Mouse (Mus musculus): Measurements from ENCODE around the gene Pknox1.

Gene Pknox1

GRCm38 (mm10) chr17:31556253-31556652 lies 8.3 kb upstream of the Pknox1 start:
- DNase-seq: no peak

DNA sequence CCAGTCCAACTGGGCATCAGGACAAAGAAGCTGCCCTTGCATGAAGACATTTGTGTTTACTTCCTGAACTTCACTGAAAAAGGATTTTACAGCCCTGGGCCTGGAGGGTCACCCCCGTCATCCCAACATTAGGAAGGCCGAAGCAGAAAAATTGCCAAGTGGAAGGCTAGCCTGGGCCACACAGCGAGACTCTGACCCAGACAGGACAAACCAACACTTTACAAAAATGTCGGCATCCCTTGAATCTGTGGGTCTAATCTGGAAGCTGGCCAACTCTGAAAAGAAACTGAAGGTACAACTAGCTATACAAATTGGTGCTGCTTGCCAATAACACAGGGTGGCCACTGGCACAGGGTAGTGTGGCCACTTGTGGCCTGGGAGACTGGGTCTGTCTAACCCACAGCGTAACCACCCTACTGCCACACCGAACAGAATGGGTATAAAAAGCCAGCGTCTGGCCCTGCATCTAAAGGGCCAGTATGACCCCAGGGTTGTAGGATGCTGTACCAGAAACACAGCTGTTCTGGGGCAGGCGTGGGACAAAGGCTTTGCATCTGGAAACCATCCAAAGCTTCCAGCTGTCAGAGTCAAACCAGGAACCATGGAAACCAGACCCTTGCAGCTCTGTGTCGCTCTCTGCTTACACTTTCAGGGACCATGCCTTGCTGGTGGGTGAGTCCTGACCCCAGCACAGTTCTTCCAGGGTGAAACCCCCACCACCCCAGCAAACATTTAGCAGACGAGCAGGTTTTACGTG lies 7.2 kb upstream of the Pknox1 start:
- DNase-seq: no peak

DNA sequence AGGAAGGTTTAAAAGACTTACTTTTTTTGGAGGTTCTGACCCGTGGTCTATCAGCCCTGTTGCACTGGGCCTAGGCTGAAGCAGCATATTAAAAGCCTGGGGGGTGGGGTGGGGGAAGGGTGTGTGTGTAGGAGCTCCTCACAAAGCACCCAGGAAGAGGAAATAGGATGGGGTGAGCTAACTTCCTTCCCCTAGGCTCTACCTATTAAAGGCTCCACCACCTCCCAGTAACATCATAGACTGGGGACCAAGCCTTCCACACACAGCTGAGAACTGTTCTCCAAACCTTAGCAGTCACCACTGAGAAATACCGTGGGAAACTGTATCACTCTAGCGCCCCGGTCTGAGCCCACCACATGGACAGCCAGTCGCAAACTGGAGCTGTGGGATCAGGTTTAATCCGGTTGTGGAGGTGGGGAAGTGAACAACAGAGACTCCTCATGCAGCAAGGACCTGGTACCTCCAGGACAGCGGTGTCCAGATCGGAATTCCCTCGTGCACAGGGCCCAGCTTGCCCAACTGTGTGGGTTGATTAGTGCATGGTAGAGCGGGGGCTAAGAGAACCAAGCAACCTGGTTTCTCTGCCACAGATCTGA lies 6.5 kb upstream of the Pknox1 start:
- no peak for DNase-seq

DNA sequence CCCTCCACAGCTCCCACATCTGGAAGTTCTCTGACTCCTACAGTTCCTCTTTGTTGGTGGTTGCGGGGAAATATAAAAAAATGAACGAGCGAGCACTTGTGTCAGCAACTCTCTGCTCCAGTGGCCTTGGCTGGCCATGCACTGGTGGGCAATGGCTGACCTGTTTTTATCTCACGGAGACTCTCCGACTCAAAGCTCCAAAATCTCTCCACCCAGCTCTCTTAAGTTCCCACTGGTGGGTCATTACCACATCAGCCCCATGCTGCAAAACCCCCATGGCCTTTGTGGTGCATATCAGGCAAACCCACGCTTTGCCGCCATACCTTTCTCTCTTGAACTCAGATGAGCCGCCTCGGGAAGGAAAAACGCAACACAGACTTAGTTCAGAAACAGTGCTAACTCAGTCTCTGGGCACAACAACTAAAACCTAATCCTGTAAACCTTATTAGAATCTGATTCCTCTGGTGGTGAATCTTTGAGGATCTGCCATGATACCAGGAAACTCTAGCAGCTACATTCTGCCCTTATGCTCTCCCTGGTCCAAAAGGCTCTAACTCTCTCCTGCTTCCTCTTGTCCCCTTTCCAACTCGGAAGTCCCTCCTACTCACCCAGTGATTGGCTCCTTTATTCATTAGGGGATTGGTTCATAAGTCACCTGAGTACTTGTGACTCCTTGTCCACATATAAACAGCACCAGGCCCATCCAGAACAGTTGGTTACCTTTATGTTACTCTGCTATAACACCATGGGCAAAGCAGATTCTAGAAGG lies 5.3 kb upstream of the Pknox1 start:
- no peak for DNase-seq

- peak; percentile 47 to 55 for DNase-seq
Observed at GRCm38 (mm10) chr17:31563632-31564014, 911 bp upstream of the Pknox1 start.

GRCm38 (mm10) chr17:31564858-31565140 lies 265 bp downstream of the Pknox1 start:
- DNase-seq: no peak

- peak; percentile 63 for DNase-seq
Observed at GRCm38 (mm10) chr17:31565141-31566056, 865 bp downstream of the Pknox1 start.

DNA sequence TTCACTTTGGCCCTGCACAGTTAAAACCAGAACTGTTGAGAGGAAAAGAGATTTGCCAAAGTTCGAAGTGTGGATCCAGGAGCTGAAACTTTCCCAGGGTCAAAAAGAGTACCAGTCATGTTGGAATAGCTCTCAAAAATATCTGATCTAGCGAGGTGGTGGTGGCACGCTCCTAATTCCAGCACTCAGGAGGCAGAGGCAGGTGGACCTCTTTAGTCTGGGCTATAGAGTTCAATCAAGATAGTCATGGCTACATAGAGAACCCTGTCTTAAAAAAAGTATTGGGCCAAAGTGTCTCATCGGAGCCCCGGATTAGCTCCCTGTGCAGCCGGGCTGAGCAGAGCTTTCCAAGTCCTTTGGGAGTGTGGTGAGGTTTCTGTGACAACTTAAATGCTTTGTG lies 1.7 kb downstream of the Pknox1 start:
- no peak for DNase-seq

GRCm38 (mm10) chr17:31569756-31570155 lies 5.2 kb downstream of the Pknox1 start:
- no peak for DNase-seq

- DNase-seq: no peak
Observed at GRCm38 (mm10) chr17:31570321-31570925, 5.9 kb downstream of the Pknox1 start.

- no peak for DNase-seq
Observed at GRCm38 (mm10) chr17:31571689-31572088, 7.2 kb downstream of the Pknox1 start.

- no peak for DNase-seq
Observed at GRCm38 (mm10) chr17:31574662-31575061, 10.1 kb downstream of the Pknox1 start.

DNA sequence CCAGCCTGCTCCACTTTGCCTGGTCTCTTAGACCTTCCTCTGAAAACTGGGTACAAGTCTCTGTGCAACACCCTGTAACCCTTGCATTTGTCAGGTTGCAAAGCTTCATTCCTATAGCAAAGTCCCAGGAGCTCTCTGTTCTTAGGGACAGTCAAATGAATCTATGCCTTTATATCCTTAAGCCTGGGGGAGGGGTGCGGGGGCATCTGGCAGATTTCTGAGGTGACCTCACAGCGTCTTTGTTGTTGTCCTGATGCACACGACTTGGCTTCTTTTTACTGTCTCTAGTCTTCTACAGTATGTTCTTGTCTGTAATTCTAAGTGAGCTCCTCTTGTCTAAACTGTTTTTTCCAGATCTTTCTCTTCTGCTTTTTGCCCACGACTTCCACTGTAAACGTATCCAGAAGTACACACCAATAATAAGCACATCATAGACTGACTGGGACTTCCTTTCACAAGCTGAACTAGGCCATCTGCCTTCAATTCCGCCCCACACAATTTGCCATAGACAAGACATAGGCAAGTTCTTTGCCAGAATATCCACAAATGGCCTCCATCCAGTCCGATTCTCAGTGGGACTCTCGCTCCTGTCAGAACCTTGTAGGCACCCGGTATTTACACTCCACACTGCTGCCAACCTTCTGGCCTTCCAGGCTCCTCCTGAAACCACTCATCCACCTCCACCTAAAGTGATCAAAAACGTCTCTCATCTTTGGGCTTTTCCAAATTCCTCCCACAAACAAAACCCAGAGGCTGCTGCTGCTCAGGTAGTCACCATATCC lies 12.1 kb downstream of the Pknox1 start:
- DNase-seq: peak; percentile 74 to 79

- DNase-seq: peak in 1 of 2 experiments; percentile 15
Observed at GRCm38 (mm10) chr17:31580344-31580743, 15.8 kb downstream of the Pknox1 start.

DNA sequence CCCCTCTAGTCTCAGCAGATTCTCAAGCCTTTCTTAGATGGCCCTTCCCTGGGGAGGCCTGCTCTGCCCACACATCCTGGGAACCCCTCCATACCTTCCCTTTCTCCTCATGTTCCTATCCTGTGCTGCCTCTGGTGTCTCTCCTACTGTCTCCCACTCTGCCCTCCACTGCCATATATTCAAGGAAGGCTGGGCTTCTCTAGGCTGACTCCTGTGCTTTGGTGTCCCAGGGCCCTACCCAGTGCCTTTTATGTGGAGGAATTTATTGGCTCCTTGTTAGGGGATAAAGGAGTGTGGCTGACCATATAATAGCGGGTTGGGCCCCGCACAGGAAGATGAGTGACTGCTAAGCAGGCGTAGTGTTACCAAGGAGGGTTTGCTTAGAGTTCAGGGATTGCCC lies 18.7 kb downstream of the Pknox1 start:
- no peak for DNase-seq

- no peak for DNase-seq
Observed at GRCm38 (mm10) chr17:31583781-31584180, 19.2 kb downstream of the Pknox1 start.

GRCm38 (mm10) chr17:31588115-31588514 lies 23.6 kb downstream of the Pknox1 start:
- no peak for DNase-seq

- DNase-seq: no peak
Observed at GRCm38 (mm10) chr17:31588726-31589125, 24.2 kb downstream of the Pknox1 start.

DNA sequence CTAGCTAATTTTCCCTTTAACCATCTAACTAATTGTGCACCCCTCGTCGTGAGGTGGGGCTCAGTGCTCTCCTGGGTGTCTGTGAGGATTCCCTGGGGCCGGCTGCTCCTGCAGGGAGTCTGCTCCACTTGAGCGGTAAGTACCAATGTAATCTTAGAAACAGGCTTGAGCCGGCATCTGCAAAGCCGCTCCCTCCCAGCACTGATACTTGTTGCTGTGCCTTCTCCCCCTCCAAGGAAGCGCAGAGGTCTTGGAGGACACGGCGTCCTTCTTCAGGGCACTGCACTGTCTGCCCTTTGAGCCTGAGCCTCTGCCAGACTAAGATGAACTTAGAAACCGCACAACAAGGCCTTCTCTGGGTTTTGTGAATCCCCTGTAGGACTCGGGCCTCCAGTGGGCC lies 26.3 kb downstream of the Pknox1 start:
- no peak for DNase-seq

- no peak for DNase-seq
Observed at GRCm38 (mm10) chr17:31594590-31594989, 30.1 kb downstream of the Pknox1 start.

DNA sequence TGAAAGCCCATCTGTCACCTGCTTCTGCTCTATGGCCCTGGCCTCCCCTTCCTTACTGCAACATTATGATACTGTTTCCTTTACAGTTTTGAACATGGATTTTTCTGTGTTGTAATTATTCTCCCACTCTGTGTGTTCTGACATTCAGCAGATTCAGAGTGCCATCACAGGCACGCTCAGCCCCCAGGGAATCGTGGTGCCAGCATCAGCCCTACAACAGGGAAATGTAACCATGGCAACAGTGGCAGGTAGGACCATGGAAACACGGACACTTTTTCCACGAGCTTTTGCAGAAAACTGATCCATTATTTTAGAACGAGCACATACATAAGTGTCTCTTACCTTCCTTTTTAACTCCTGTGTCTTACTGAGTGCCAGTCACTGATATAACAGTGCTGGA lies 30.5 kb downstream of the Pknox1 start:
- DNase-seq: no peak

DNA sequence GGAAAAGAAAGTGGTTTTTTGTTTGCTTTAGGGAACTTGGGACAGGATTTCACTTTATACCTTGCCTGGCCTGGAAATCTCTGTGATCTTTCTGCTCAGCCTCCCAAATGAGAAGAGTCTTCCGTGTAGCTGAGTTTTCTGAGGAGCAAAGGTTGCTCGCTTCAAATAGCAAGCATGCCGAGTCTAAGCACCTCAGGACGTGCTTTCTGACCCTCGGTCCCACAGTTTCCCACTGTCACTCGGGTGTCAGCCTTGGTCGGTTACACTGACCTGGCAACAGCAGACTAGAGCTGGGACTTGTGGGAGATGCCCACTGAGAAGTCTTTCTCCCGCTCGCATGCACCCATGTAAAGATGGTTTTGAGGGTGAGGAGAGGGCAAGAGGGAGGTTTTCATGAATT lies 33.4 kb downstream of the Pknox1 start:
- DNase-seq: no peak

Data from cerebellum, postnatal 36 days (tissue).